Mouse (Mus musculus) forelimb bud, embryonic 11.5 days (tissue): ENCODE results near the gene Olfr140.

Source experiments
- DNase-seq: peaks from one replicate; pipeline ENCODE4 v3.0.0-alpha.2; 2012; ENCODE audit warnings: low read depth, low spot score

The Olfr140 gene

DNA sequence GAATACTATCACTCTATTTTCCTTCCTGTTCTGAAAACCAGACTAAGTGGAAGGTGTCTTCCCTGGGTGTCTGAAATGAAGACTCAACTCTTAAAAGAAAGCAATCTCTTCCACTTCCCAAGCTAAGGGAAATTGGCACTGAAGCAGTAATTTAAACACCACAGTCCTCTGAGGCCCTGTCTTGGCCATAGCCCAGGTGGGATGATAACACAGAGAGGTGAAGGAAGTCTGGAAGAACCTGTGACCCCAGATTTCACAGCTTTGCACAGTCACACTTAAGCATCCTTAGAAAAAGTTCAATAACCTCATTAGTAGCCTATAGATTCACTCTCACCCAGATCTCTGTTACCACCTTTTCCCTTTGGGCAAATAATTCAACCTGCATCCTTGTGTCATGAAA, at the start of gene Olfr140:
Olfr140 (minus strand) TSS at position 101 of the 400 bp plus-strand sequence.
- no peak for DNase-seq

DNA sequence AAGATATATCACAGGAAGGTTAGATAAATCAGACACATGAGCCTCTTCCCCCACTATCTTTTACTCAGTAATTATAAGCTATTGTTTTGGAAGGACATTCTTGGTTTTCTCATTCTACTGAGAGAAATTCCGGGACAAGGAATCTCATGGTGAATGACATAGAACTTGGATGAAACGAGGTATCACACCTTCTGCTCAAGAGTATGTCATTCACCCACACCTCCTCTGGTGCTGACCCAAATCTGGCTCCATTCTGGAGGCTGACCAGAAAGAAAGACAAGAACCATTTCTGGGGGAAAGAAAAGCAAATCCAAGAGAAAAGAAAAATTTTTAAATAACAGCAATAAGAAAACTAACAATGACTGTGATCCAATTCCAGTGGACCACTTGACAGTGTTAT, 6.7 kb upstream of the Olfr140 start:
- no peak for DNase-seq

GRCm38 (mm10) chr2:90035037-90035436, 28.4 kb downstream of the Olfr140 start, which contains the start of gene Olfr1265:
Gene Olfr1265 (plus strand): TSS chr2:90035337.
- no peak for DNase-seq

DNA sequence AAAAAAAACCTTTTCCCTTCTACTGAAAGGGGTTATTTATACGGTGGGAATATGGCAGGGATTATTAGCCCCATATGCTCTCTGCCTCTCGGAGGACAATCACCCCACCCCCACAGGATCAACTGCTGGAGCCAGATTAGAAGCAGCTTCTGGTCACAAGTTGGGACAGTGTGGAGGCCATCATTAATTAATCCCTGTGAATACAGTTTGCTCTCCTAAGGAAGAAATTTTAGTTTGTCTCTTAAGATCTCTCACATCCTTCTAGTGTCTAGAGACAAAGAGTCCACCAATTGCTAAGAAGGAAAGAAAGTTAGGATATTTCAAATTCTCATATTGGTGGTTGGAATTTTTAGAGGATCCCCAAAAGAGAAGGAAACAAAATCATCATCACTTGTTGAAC, 37.9 kb downstream of the Olfr140 start, which contains the start of gene Olfr1264:
Olfr1264 (minus strand) TSS at position 101 of the 400 bp plus-strand sequence.
- no peak for DNase-seq

DNA sequence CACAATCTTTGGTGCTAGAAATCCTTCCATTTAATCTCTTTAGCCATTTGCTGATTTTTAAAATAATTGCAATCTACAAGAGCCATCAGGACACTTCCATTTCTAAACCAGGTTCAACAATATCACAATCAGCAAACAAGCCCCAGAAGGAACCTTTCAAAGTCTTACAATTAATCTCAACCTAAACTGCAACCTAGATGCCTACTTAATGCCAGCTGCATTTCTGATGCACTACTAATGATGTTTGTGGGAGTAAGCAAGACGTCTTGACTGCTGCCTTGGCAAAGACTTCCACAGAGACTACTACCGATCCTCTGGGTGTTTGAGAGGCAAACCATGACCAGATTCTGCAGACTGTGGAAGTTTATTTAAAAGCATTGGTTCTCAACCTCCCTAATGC, 51.6 kb downstream of the Olfr140 start, which contains the start of gene Olfr1263:
Olfr1263 (plus strand) TSS at position 301 of the 400 bp plus-strand sequence.
- DNase-seq: no peak

DNA sequence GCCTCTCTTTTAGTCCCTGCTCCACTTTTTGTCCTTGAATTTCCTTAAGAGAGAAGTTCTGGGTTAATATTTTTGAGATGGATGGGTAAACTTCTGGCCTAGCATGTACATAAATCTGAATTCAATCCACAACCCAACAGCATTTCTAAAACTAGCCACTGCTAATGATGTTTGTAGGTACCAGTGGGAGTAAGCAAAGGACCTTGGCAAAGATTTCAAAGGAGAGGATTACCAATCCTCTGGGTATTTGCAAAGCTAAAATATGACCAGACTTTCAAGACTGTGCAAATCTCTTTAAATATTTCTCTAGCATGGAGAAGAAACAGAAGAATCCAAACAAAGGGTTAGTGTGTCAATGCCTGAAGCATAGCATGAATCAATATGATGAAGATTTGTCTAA, 63.5 kb downstream of the Olfr140 start, which contains the start of gene Olfr1262:
Olfr1262 (plus strand) TSS at position 301 of the 400 bp plus-strand sequence.
- no peak for DNase-seq
